Mouse (Mus musculus) intestine, embryonic 14.5 days (tissue): Measurements from ENCODE around the gene Tmtc3. TPM values are rescaled to one million over a fixed set of nuclear protein-coding genes. Genes with fewer than 3 reads are reported as not detected.
"Not testable (repeated sequence)": the region's sequence is repeated elsewhere in the genome, so short reads cannot be mapped to it uniquely, and the experiment has no call there.

ENCODE experiments used
- ATAC-seq: fragments of 200-750 bp; cut with Nextera tagmentation; replicated peaks from 2 replicates; pipeline ENCODE4 v1.8.0; 2017; ENCODE audit warnings: low read depth, moderate number of reproducible peaks, moderate TSS enrichment, moderate library complexity; ENCODE audit not compliant: low FRiP score, low TSS enrichment
- DNase-seq: peaks from one replicate; pipeline ENCODE4 v3.0.0-alpha.2; 2018; ENCODE audit warnings: low spot score
- H3K27ac ChIP-seq: fragments of 300-500 bp; sonication (generic); 2 replicates; pipeline ENCODE4 v1.5.1; 2014; ENCODE audit warnings: low read depth, mild to moderate bottlenecking, control low read depth
- H3K27me3 ChIP-seq: fragments of 300-500 bp; sonication (generic); replicated peaks from 2 replicates; pipeline ENCODE4 v1.6.1; 2014; ENCODE audit warnings: low read length, control low read depth; ENCODE audit not compliant: control insufficient read depth, insufficient read depth
- H3K36me3 ChIP-seq: fragments of 300-500 bp; sonication (generic); 2 replicates; pipeline ENCODE4 v1.6.1; 2014; ENCODE audit warnings: low read length, control low read depth; ENCODE audit not compliant: control insufficient read depth, insufficient read depth
- H3K4me1 ChIP-seq: fragments of 300-500 bp; sonication (generic); replicated peaks from 2 replicates; pipeline ENCODE4 v1.6.1; 2014; ENCODE audit warnings: low read length, control low read depth, mixed read lengths; ENCODE audit not compliant: control insufficient read depth, insufficient read depth
- H3K4me2 ChIP-seq: fragments of 300-500 bp; sonication (generic); 2 replicates; pipeline ENCODE4 v1.6.1; 2014; ENCODE audit warnings: low read length
- H3K4me3 ChIP-seq: fragments of 300-500 bp; sonication (generic); 2 replicates; pipeline ENCODE4 v1.5.1; 2014; ENCODE audit warnings: low read depth, low read length, control low read depth, mixed read lengths
- H3K9ac ChIP-seq: fragments of 300-500 bp; sonication (generic); 2 replicates; pipeline ENCODE4 v1.6.1; 2014; ENCODE audit warnings: mild to moderate bottlenecking, low read length
- H3K9me3 ChIP-seq: fragments of 300-500 bp; sonication (generic); 2 replicates; pipeline ENCODE4 v1.6.1; 2016; ENCODE audit warnings: low read length, control low read depth; ENCODE audit not compliant: control insufficient read depth
- WGBS: fragments of 180-500 bp; shearing (Covaris S2); extraction: QIAGEN DNeasy Blood & Tissue Kit; methylation state at CpG from one replicate; pipeline ENCODE4 v1.1.7; 2014; 5-methylcytosine and 5-hydroxymethylcytosine counted together
- polyA plus RNA-seq: library from polyadenylated mRNA; unstranded; fragments of >200 nt; fragmentation: Nextera tagmentation; extraction: Ambion mirVana; gene quantifications from 2 replicates; pipeline ENCODE4 v1.2.1, GENCODE M21; 2014

Tmtc3 gene
- polyA plus RNA-seq, 1 experiment from 2014 or later, result 23.6 TPM

DNA sequence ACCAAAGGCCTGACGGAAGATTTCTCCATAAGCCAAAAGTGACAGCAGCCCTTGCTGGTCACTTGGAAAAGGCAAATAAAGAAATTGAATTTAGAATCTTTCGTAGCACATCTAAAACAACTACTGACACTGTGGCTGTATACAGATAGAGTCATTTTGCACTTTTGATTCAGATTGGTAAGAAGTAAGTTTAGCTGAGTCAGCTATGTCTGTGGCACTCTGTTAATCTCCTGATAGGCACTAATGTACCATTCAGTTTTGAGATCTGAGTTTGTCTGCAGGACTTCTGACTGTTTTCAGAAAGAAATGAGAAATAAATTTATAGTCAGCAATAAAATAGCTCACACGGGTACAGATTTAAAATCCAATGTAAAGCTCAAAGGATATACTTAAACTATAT, 7.6 kb downstream of the Tmtc3 start:
- Histone ChIP-seq H3K36me3 (peaks cover 20% of the 10 kb centered on the region), H3K4me2 (no peak overlapping the region), H3K9me3 (no peaks in the 10 kb centered on the region), H3K4me3 (no peak overlapping the region), H3K27me3 (no peaks in the 10 kb centered on the region), H3K4me1 (no peaks in the 10 kb centered on the region), H3K27ac (no peak overlapping the region), H3K9ac (no peak overlapping the region)
- no peak for DNase-seq
- no peak for ATAC-seq
- 85% methylated on average over 3 of the region's 3 CpGs for WGBS

DNA sequence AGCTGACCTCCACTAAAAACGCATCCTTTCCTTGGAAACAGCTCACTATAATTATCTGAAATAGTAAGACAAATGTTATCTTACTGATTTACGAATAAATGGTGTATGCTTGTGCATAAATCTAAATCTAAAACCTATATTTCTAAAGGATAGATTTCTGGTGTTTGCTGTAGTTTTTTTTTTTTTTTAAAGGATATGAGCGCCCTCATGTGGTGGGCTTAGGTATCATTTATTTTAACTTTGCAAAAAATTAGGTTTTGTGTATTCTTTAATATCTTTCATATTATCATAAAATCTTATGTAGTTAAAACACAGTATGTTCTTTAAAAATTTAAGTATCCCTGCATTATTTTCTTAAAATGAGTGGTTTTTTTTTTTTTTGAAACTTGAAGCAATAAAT, 12.1 kb downstream of the Tmtc3 start:
- ATAC-seq, result no peak
- 55% methylated on average over 3 of the region's 3 CpGs for WGBS
- Histone ChIP-seq H3K9me3 (no peaks in the 10 kb centered on the region), H3K27me3 (no peaks in the 10 kb centered on the region), H3K36me3 (peaks cover 51% of the 10 kb centered on the region), H3K9ac (no peak overlapping the region), H3K4me1 (no peaks in the 10 kb centered on the region), H3K4me2 (no peak overlapping the region), H3K27ac (no peak overlapping the region), H3K4me3 (no peak overlapping the region)
- DNase-seq, result no peak

DNA sequence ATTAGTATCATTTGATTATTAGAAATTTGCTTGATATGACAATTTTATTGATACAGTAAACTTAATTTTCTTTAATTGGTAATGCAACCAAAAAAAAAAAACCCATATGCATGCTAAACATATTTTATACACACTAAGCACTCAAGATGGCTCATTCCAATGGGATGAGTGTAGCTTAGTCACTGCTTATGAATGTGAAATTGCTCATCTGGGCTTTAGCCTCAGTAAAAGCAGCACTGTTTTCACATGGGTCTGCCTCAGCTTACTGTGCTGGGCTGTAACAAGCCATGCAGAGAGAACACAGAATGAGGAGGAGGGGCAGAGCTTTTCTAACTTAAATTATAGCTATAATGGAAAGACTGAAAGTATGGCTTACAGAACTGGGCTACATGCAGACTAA, 26.6 kb downstream of the Tmtc3 start:
- no peak overlapping the region for H3K27ac ChIP-seq
- H3K36me3 ChIP-seq, result peaks cover 48% of the 10 kb centered on the region
- no peak overlapping the region for H3K4me2 ChIP-seq

DNA sequence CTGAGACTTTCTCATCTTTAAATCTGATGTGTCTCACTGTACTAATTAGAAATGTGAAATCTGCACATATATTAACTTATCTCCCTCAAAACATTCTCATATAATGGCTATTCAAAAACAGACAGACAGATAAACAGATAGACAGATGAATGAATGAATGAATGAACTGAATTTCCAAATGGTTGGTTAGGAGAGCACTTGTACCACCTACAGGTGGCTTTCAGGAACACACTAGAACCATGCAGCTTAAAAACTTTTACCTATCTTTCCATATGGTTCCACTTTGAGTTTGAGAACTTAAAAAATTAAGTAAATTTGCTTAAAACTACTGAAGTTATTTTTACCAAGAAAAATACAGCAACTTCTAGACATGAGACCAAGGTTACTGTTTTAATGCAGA, 37.8 kb downstream of the Tmtc3 start:
- Histone ChIP-seq H3K9ac (no peak overlapping the region), H3K4me1 (no peaks in the 10 kb centered on the region), H3K4me2 (no peak overlapping the region), H3K36me3 (peaks cover 34% of the 10 kb centered on the region), H3K27me3 (no peaks in the 10 kb centered on the region), H3K9me3 (no peaks in the 10 kb centered on the region), H3K27ac (no peak overlapping the region), H3K4me3 (no peak overlapping the region)
- DNase-seq, result no peak
- ATAC-seq, result no peak

More for the DNA sequence above, 26.6 kb downstream of the Tmtc3 start:
- no peak overlapping the region for H3K4me3 ChIP-seq
- no peaks in the 10 kb centered on the region for H3K27me3 ChIP-seq
- no peaks in the 10 kb centered on the region for H3K4me1 ChIP-seq
- no peak for ATAC-seq
- H3K9me3 ChIP-seq, result no peaks in the 10 kb centered on the region
- no peak overlapping the region for H3K9ac ChIP-seq
- DNase-seq, result no peak

DNA sequence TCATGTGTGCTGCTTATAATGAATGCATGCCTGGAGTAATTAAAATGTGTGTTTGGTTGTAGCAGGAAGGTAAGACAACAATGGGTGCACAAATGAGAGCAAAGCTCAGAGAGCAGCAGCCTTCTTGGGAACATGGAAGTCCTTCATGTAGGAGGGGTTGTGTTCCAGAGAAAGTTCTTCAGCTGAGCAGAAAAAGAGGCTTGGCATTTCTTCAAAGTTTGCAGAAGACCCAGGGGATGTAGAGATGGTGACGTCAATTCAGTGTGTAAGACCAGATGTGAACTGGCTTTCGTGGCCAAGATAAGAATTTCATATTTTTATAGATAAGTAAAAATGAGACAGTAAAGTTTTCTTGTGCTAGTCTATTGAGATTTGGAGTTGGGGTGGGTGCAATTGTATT, 59.6 kb downstream of the Tmtc3 start:
- Histone ChIP-seq H3K27ac (no peak overlapping the region), H3K9me3 (no peaks in the 10 kb centered on the region), H3K4me2 (no peak overlapping the region), H3K27me3 (no peaks in the 10 kb centered on the region), H3K4me3 (no peak overlapping the region), H3K36me3 (no peaks in the 10 kb centered on the region), H3K9ac (no peak overlapping the region), H3K4me1 (no peaks in the 10 kb centered on the region)
- DNase-seq, result no peak
- no peak for ATAC-seq
- WGBS, result 91% methylated on average over 2 of the region's 2 CpGs

DNA sequence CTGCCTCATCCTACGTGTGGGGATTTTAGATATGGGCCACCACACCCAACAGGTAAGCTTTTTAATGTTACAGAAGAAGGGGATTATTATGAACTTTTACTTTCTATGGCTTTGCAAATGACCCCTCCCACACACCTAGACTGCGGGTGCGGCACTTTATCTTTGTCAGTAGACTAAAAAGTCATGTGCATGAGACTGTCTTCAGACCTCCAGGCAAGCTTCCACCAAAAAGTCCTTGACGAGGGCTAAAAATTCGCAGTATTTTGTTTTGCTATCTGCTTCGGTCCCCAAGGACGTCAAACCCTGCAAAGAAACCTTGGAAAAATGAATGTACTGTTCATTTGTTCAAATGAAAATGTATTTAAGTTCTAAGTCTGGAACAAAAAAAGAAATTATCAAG, 71.6 kb downstream of the Tmtc3 start:
- no peak overlapping the region for H3K27ac ChIP-seq
- no peak overlapping the region for H3K4me2 ChIP-seq
- H3K4me3 ChIP-seq, result no peak overlapping the region
- ATAC-seq (no peak), DNase-seq (no peak)
- H3K9ac ChIP-seq, result no peak overlapping the region
- no peaks in the 10 kb centered on the region for H3K9me3 ChIP-seq
- no peaks in the 10 kb centered on the region for H3K27me3 ChIP-seq
- no peaks in the 10 kb centered on the region for H3K36me3 ChIP-seq
- no peaks in the 10 kb centered on the region for H3K4me1 ChIP-seq
- WGBS, result 89% methylated on average over 7 of the region's 7 CpGs

DNA sequence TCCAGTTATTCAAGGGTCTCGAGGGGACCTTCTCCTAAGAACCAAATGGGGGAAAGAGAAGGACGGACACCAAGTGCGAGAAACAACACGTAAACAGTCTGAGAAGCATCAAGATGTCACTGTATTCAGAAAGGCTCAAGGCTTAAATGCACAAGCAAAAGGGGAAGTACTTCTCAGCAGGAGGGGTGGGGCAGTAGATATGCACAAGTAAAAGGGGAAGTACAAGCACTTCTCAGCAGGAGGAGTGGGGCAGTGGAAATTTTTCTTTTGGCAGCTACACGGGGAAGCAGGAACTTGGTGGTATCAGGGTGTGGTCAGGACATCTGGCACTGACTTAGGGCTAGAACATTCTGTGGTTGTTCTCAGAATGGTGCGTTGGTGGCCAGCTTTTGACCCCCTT, 84.8 kb downstream of the Tmtc3 start:
- not testable (repeated sequence) for H3K4me1 ChIP-seq, H3K36me3 ChIP-seq, H3K4me2 ChIP-seq, H3K4me3 ChIP-seq, ATAC-seq, H3K9ac ChIP-seq, DNase-seq, H3K27me3 ChIP-seq, H3K27ac ChIP-seq, H3K9me3 ChIP-seq
- 86% methylated on average over 6 of the region's 6 CpGs for whole genome bisulfite sequencing

Other genes starting within 250 kb of the Tmtc3 start
- gene Gm4301, start 151.7 kb downstream of the Tmtc3 start, polyA plus RNA-seq, result not detected in 2 replicates
- not detected in 2 replicates for gene Gm4302, start 146.5 kb downstream of the Tmtc3 start, polyA plus RNA-seq
- not detected in 2 replicates for gene Gm4303, start 141.4 kb downstream of the Tmtc3 start, polyA plus RNA-seq
- not detected in 2 replicates for gene Gm4305, start 136.3 kb downstream of the Tmtc3 start, polyA plus RNA-seq
- gene Gm4307, start 126.0 kb downstream of the Tmtc3 start, polyA plus RNA-seq, result not detected in 2 replicates
- gene Gm4312, start 104.8 kb downstream of the Tmtc3 start, polyA plus RNA-seq, result not detected in 2 replicates
- 5.3 and 6.0 TPM in 2 replicates for gene Cep290, start 208 bp upstream of the Tmtc3 start, polyA plus RNA-seq
- gene 4930430F08Rik, start 103.1 kb upstream of the Tmtc3 start, polyA plus RNA-seq, result 7.7 and 9.9 TPM in 2 replicates
- not detected in 2 replicates for gene 1700017N19Rik, start 103.1 kb upstream of the Tmtc3 start, polyA plus RNA-seq